Mouse (Mus musculus) ES-E14 (cell line): ENCODE results near the gene Bgn.

Experiments used
- CHD2 ChIP-seq: IDR thresholded peaks from 2 replicates; pipeline ENCODE4 v1.6.1; 2014; ENCODE audit warnings: mild to moderate bottlenecking, low read depth, low read length, inconsistent platforms
- HCFC1 ChIP-seq: IDR thresholded peaks from 2 replicates; pipeline ENCODE4 v1.6.1; 2012; ENCODE audit warnings: low read length, inconsistent platforms, borderline replicate concordance; ENCODE audit not compliant: insufficient read depth
- MAFK ChIP-seq: IDR thresholded peaks from 2 replicates; pipeline ENCODE4 v1.6.1; 2014; ENCODE audit warnings: mild to moderate bottlenecking, low read depth, low read length, inconsistent platforms; ENCODE audit not compliant: insufficient read depth
- ZC3H11A ChIP-seq: IDR thresholded peaks from 2 replicates; pipeline ENCODE4 v1.6.1; 2012; ENCODE audit warnings: low read depth, mild to moderate bottlenecking, inconsistent platforms, low read length, borderline replicate concordance
- ZNF384 ChIP-seq: IDR thresholded peaks from 2 replicates; pipeline ENCODE4 v1.6.1; 2012; ENCODE audit warnings: low read depth, low read length, inconsistent platforms

DNA sequence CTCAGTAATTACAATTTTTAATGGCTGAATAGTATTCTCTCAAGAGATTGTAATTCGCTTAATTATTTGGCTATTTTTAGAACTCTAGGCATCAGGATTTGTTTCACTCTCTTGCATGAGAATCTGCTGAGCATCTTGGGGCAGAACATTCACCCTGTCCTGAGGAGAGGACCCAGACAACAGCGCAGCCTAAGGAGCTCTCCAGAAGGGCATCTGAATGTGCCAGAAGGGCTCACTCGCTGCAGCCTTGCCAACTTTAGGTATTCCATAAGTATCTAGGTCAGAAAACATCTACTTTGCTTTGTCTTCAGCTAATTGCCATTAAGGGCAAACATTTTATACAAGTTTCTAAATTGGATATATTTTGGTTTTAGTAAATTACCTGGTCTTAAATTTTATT, 25.8 kb downstream of the Bgn start:
- TF ChIP-seq ZC3H11A (no peak), MAFK (no peak), ZNF384 (no peak), CHD2 (no peak), HCFC1 (no peak)
